Mouse (Mus musculus): ENCODE results near the gene Foxn3. TPM values are rescaled to one million over a fixed set of nuclear protein-coding genes. Genes with fewer than 3 reads are reported as not detected.

Gene Foxn3
- total and polyA plus RNA-seq, 2 experiments from 2014 or later, result 50.4 to 69.0 TPM

DNA sequence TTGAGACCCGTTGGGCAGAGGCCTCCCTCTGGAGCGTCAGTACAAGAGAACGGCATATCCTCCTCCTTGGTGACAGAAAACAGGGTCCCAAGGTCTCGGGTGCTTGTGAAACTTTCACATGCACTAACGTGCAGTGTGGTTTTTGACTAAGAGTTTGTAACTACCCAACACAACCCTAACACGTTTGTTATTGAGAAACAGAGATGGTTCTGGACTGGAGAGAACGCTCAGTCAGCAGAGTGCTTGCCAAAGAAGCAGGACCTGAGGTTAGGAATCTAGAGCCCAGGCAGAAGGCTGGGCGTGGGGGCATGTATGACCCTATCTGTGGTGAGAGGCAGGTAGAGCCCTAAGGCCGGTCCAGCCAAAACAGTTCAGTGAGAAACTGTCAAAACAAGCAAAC, 330.9 kb downstream of the Foxn3 start:
- Histone ChIP-seq H3K9ac (replicated peaks; ENCODE audit: low read length) (no peak overlapping the region), H3K27ac (no peak overlapping the region), H3K27me3 (ENCODE audit: insufficient read depth, low read length) (no peaks in the 10 kb centered on the region), H3K4me2 (ENCODE audit: low read depth, low read length) (no peak overlapping the region), H3K36me3 (ENCODE audit: insufficient read depth, low read length) (no peaks in the 10 kb centered on the region), H3K9me3 (ENCODE audit: low read length) (no peaks in the 10 kb centered on the region), H3K4me3 (ENCODE audit: low read length) (no peak overlapping the region), H3K4me1 (ENCODE audit: insufficient read depth, low read length) (peaks cover 45% of the 10 kb centered on the region)
- ATAC-seq, result no peak
- WGBS, result 76% methylated on average over 9 of the region's 9 CpGs
- DNase-seq (ENCODE audit: low spot score), result no peak
- no peak for TF ChIP-seq CTCF (IDR thresholded peaks at IDR 0.05; ENCODE audit: low read depth)

DNA sequence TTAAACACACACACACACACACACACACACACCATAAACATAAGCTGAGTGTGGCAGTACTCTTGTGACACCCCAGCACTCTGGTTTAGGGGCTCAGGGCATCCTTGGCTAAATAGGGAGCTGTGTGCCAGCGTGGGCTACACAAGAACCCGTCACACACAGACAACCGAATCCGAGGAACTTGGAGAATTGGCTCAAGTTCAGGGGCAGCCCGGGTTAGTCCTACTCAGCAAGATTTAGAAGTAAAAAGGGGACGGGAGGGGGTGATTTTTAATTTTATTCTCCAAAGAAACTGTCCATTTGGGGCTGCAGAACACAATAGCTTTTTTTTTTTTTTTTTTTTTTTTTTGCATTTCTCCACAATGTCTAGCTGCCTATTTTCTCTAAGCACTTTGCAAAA, 332.1 kb downstream of the Foxn3 start:
- 37% methylated on average over 6 of the region's 6 CpGs for WGBS
- H3K27me3 ChIP-seq (ENCODE audit: insufficient read depth, low read length), result no peaks in the 10 kb centered on the region
- peaks cover 55% of the 10 kb centered on the region for H3K4me1 ChIP-seq (ENCODE audit: insufficient read depth, low read length)
- no peak overlapping the region for H3K4me2 ChIP-seq (ENCODE audit: low read depth, low read length)
- no peak for TF ChIP-seq CTCF (IDR thresholded peaks at IDR 0.05; ENCODE audit: low read depth)
- no peak overlapping the region for H3K4me3 ChIP-seq (ENCODE audit: low read length)
- ATAC-seq, result no peak
- DNase-seq (ENCODE audit: low spot score), result no peak
- no peak overlapping the region for H3K9ac ChIP-seq (replicated peaks; ENCODE audit: low read length)
- no peaks in the 10 kb centered on the region for H3K36me3 ChIP-seq (ENCODE audit: insufficient read depth, low read length)
- H3K9me3 ChIP-seq (ENCODE audit: low read length), result no peaks in the 10 kb centered on the region
- no peak overlapping the region for H3K27ac ChIP-seq

DNA sequence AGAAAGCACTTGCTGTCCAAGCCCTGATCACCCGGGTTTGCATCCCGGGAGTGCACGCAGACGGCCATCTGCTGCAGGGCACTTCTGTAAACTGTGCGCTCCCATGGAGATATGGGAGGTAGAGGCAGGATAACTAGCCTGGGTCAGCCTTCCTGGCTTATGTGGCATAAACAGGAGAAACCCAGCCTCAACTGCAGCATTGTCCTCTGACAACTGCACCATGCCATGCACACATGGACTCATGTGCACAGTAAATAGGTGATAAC, 332.7 kb downstream of the Foxn3 start:
- H3K9me3 ChIP-seq (ENCODE audit: low read length), result no peaks in the 10 kb centered on the region
- no peak for ATAC-seq
- TF ChIP-seq CTCF (IDR thresholded peaks at IDR 0.05; ENCODE audit: low read depth), result no peak
- whole genome bisulfite sequencing, result 25% methylated on average over 5 of the region's 5 CpGs
- H3K36me3 ChIP-seq (ENCODE audit: insufficient read depth, low read length), result no peaks in the 10 kb centered on the region
- DNase-seq (ENCODE audit: low spot score), result no peak
- no peaks in the 10 kb centered on the region for H3K27me3 ChIP-seq (ENCODE audit: insufficient read depth, low read length)
- no peak overlapping the region for H3K9ac ChIP-seq (replicated peaks; ENCODE audit: low read length)
- no peak overlapping the region for H3K4me3 ChIP-seq (ENCODE audit: low read length)
- no peak overlapping the region for H3K27ac ChIP-seq
- 0 out of 2 replicates have a peak overlapping the region, but pooled peaks have one; percentile 13 for H3K4me2 ChIP-seq (ENCODE audit: low read depth, low read length)
- H3K4me1 ChIP-seq (ENCODE audit: insufficient read depth, low read length), result peaks cover 50% of the 10 kb centered on the region

DNA sequence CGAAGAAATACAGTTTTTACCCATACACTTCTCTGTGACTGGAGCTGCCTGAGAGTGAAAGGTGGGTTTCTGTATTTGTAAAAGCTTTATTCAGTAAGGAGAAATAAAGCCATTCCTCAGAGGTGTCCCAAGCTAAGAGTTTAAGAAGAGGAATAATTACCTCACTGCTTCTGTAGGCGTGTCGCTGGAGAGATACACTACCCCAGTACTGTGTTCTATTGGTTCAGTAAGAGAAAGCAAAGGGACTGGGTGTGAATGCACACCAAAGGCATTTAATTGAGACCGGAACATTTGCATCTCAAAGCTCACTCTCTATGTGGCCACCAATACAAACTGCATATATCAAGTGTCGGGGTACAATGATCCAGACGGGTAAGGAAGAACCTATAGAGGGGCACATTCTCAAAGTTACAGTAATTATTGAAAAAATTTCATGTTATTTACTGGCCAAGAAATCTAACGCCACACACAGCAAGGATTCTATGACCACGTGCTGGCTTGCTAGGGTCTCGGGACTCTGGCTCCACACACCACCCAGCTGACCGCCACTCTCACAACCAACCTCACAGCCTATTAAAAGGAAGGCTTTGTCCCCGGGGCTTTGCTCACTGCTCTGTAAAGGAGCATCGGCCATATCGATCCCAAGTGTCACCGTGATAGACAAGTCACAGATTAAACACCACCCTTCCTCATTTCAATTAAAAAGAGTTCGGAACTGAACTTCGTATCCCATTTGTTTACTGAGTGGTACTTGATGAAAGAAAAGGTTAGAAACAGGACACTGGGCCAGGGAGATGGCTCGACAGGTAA, 333.2 kb downstream of the Foxn3 start:
- WGBS, result 25% methylated on average over 17 of the region's 17 CpGs
- TF ChIP-seq CTCF (IDR thresholded peaks at IDR 0.05; ENCODE audit: low read depth), result no peak
- DNase-seq (ENCODE audit: low spot score), result no peak
- ATAC-seq, result no peak
- Histone ChIP-seq H3K9me3 (ENCODE audit: low read length) (no peaks in the 10 kb centered on the region), H3K27ac (no peak overlapping the region), H3K9ac (replicated peaks; ENCODE audit: low read length) (no peak overlapping the region), H3K4me3 (ENCODE audit: low read length) (no peak overlapping the region), H3K27me3 (ENCODE audit: insufficient read depth, low read length) (no peaks in the 10 kb centered on the region), H3K36me3 (ENCODE audit: insufficient read depth, low read length) (no peaks in the 10 kb centered on the region), H3K4me1 (ENCODE audit: insufficient read depth, low read length) (peaks cover 45% of the 10 kb centered on the region), H3K4me2 (ENCODE audit: low read depth, low read length) (0 out of 2 replicates have a peak overlapping the region, but pooled peaks have one; percentile 13)

GRCm38 (mm10) chr12:99227313-99227952, 335.9 kb downstream of the Foxn3 start:
- no peaks in the 10 kb centered on the region for H3K9me3 ChIP-seq (ENCODE audit: low read length)
- no peak; the same call in 1 of the 2 replicates for ATAC-seq
- no peak overlapping the region for H3K27ac ChIP-seq
- 55% methylated on average over 6 of the region's 6 CpGs for WGBS
- no peak overlapping the region for H3K4me3 ChIP-seq (ENCODE audit: low read length)
- no peak overlapping the region for H3K4me2 ChIP-seq (ENCODE audit: low read depth, low read length)
- H3K27me3 ChIP-seq (ENCODE audit: insufficient read depth, low read length), result no peaks in the 10 kb centered on the region
- no peak overlapping the region for H3K9ac ChIP-seq (replicated peaks; ENCODE audit: low read length)
- H3K4me1 ChIP-seq (ENCODE audit: insufficient read depth, low read length), result peaks cover 31% of the 10 kb centered on the region
- H3K36me3 ChIP-seq (ENCODE audit: insufficient read depth, low read length), result no peaks in the 10 kb centered on the region
- TF ChIP-seq CTCF (IDR thresholded peaks at IDR 0.05; ENCODE audit: low read depth), result no peak
- no peak for DNase-seq (ENCODE audit: low spot score)

DNA sequence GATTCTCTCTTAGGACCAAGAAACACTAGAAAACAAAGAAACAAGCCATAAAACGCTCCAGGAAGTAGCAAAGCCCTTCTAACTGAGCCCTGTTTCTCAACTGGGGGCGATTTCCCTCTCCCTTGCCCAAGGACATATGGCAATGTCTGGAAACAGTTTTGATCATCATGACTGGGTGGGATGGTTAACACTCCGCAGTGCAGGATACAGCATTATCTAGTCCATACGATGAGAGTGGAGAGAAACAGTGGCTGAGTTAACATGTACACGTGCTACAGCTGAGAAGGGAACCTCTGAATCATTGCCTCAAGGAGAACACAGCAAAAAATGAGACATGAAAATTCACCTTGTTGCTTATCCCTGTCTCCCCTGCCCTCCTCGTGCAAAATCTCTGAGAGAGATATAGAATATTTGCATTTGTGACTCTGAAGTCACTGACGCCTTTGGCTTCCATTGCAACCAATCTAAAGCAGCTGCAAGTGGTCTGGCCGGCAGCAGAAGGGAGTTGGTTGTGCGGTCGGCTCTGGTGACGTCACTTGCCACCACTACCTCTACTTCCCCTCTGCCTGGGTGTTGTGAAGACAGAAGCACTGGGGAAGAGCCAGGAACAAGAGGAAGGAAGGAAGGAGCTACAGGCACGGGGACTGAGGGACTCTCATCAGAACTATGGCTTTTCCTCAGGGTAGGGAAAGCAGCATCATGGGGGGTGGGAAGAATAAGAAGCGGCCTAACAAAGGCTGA, 338.3 kb downstream of the Foxn3 start:
- Histone ChIP-seq H3K9me3 (ENCODE audit: low read length) (no peaks in the 10 kb centered on the region), H3K4me1 (ENCODE audit: insufficient read depth, low read length) (peaks cover 29% of the 10 kb centered on the region), H3K4me2 (ENCODE audit: low read depth, low read length) (no peak overlapping the region), H3K27me3 (ENCODE audit: insufficient read depth, low read length) (no peaks in the 10 kb centered on the region), H3K4me3 (ENCODE audit: low read length) (no peak overlapping the region), H3K9ac (replicated peaks; ENCODE audit: low read length) (no peak overlapping the region), H3K27ac (no peak overlapping the region), H3K36me3 (ENCODE audit: insufficient read depth, low read length) (no peaks in the 10 kb centered on the region)
- ATAC-seq, result no peak
- no peak for TF ChIP-seq CTCF (IDR thresholded peaks at IDR 0.05; ENCODE audit: low read depth)
- 66% methylated on average over 13 of the region's 13 CpGs for WGBS
- DNase-seq (ENCODE audit: low spot score), result no peak
